Mouse (Mus musculus): Measurements from ENCODE around the gene BC049352.

Gene BC049352

DNA sequence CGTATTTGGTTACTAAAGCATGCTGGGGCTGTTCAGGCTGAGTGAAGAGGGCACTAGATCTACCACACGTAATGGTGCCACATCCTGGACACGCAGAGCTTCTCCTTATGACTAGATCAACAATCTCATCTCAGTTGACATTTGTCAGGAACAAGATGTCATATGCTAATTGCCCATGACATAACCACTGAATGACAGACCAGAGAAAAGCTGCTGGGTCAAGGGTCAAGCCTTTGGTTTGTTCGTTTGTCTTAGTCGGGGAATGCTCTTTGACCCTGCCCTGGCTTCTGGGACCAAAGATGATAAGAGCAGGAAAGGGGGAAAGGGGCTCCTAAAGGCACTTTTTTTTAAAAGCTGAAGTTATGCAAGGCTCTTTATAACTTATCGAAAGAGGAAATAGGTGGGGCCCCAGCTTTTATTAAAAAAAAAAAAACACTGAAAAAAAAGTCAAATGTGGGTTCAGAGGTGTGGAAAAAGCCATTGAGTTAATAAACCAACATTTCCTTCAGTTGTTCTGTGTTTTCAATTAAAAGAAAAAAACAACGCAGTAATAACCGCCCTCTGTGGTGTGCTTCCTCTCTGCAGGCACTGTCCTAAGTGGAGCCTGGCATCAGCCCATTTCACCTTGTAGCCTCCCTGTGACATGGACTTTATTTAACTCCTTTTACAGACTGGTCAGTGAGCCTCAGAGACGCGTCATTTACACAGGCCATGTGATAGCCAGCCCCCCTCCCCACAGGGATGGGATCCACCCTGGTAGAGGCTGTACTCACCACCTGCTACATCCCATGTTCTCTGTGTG is 112.6 kb downstream of the BC049352 start:
- peak; percentile 13 for DNase-seq (ENCODE audit: low read depth, low spot score)

DNA sequence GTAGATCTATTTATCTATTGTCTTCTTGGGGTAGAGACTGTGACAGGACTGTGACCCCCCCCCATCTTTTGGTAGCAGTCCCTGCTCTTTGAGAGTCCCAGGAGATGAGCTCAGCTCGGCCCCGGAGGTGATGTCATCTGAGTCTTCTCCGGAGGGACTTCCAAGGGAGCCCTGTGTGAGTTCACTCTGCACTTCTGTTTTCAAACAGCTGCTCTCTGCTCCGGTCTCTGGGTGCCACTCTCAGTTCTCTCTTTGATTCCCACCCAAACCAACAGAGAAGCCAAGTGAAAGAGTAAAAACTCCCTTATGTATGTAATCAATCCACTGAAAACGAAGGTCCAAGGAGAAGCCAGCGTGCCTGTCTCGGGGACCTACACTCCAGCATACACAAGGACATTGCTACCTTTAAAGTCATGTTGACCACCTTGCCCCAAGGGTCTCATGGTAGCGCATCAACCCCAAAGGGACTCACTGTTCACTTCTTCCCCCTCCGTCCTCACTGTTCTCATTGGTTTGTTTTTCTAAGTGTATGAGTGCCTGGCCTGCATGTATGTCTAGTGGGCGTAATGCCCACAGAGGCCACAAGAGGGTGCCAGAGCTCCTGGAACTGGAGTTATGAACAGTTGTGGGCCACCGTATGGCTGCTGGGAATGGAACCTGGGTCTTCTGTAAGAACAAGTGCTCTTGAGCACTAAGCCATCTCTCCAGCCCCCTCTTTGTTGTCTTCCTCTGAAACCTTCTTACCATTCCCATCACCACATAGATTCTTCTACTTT is 117.6 kb downstream of the BC049352 start:
- peak; percentile 61 for DNase-seq (ENCODE audit: low read depth, low spot score)
